Mouse (Mus musculus): Measurements from ENCODE around the gene 4931417E11Rik. TPM values are rescaled to one million over a fixed set of nuclear protein-coding genes. Genes with fewer than 3 reads are reported as not detected.

The 4931417E11Rik gene
- total RNA-seq (2021): not detected
- long read RNA-seq: 0 reads

DNA sequence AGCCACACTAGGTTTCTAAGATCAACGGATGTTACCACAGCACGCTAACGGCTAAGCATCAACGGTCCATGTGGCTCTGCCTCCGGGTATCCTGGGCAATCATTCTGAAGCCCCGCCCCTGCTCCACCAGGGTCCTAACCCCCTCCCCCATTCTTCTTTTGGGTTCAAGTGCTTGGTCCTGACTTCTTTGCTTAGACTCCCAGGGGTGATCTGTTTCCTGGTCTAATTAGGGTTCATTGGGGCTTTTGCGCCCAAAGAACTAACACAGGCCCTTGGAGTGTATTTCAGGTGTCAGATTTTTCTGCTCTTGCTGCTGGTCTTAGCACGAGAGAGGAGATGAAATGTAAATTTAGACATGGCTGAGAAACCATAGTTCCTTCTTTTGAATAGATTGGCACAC is at the start of gene 4931417E11Rik:
TSS of gene 4931417E11Rik (minus strand) at position 101 of the 400 bp plus-strand sequence.
- DNase-seq (ENCODE audit: low spot score in 2 of 2): no peak

GRCm38 (mm10) chr6:73517818-73518396 is 48.4 kb upstream of the 4931417E11Rik start:
- DNase-seq (ENCODE audit: low spot score in 2 of 2): peak; percentile 63 to 86

GRCm38 (mm10) chr6:73512907-73513306 is 43.4 kb upstream of the 4931417E11Rik start:
- no peak for DNase-seq (ENCODE audit: low spot score in 2 of 2)

DNA sequence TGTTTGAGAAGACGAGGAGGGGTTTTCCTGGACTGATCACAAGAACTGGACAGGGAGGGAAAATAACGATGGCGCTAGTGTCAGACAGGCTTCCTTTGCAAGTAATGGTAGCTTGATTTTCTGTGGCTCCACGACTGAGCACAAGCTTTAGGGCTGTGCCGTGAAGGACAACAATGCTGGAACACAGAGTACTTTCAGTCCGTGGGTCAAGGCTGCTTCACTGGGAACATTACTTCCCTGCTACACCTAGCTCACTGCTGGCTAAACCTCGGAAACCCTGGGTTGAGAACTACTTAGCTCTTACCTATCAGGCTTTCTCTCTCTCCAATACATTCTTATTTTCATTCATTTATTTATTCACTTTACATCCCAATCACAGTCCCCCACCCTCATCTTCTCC is 30.2 kb upstream of the 4931417E11Rik start:
- DNase-seq (ENCODE audit: low spot score in 2 of 2): no peak

DNA sequence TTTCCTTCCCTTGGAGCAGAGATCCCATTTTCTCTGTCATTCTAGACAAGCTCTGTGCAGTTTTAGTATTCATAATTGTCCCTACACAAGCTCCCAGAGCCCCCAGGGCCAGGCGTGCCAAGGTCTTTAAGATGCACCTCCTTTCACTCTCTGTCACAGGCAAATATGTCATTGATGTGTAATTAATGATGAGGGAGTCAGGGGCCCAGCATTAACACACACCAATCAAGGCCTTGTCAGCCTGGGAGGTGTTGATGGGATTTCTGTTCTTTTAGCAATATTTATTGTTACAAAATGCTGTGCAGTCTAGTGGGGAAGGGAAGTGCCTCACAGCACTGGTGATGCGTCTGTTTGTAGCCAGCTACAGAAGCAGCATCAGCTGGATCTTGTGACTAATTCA is 27.9 kb upstream of the 4931417E11Rik start:
- DNase-seq (ENCODE audit: low spot score in 2 of 2): no peak

GRCm38 (mm10) chr6:73490524-73490923 is 21.1 kb upstream of the 4931417E11Rik start:
- peak in 1 of 2 experiments; percentile 34 for DNase-seq (ENCODE audit: low spot score in 2 of 2)

- DNase-seq (ENCODE audit: low spot score in 2 of 2): no peak
These were observed 16.1 kb upstream of the 4931417E11Rik start for GRCm38 (mm10) chr6:73485616-73486015.

GRCm38 (mm10) chr6:73466084-73466483 is 3.4 kb downstream of the 4931417E11Rik start:
- DNase-seq (ENCODE audit: low spot score in 2 of 2): no peak

GRCm38 (mm10) chr6:73462543-73462942 is 6.9 kb downstream of the 4931417E11Rik start:
- DNase-seq (ENCODE audit: low spot score in 2 of 2): no peak

GRCm38 (mm10) chr6:73433912-73434311 is 35.6 kb downstream of the 4931417E11Rik start:
- DNase-seq (ENCODE audit: low spot score in 2 of 2): no peak

DNA sequence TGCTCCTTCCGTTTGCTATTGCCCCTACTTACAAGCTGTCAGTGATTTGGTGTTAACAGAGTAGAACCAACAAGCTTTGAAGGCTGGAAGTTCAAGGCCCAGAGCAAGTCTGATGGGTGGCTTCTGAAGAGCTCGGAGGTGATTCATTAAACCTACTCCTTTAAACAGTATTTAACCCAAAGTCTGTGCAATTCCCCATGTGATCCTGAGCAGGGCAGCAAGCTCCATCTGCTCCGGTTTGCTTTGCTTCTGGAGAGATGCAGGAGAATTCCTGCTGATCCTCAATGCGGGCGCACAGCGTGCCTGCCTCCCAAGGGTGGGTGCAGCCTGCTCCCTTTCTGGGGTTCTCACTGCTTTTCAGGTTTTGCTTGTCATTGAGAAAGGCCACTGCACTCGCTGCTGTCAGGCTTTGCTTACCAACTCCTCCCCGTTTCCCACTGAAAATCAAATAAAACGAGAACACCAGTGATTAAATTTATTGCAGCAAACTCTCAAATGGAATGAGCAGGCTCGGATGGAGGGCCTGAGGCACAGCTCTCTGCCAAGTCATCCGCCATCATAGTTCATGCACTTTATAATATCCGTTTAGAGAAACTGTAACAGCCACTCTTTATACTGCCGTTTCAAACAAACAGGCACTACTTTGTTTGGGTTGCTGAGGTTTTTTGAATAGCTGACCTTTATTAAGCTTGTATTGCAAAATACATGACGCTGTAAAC is 40.7 kb downstream of the 4931417E11Rik start:
- peak; percentile 13 to 15 for DNase-seq (ENCODE audit: low spot score in 2 of 2)

DNA sequence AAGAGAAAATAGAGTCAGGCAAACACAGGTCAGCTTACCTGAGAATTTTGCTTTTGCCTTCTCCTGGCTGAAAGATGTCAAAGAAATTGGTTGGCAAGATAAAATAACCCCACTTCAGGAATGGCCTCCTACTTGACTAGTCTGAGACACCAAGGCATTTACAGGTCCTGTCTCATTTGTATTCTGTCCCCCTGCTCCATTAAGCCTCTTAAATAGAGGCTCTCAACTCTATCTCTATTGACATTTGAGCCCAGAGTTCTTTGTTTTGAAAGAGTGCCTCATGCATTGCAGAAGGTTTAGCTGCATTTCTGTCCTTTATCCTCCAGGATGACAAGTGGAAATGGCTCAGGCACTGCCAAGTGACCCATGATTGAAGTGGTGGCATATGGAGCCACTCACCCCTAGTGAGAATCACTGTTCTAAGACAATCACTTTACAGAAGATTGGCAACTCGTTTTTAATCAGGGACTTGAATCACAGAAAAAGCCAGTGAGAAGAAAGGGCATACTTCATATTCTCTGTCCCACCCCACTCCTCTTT is 42.1 kb downstream of the 4931417E11Rik start:
- no peak for DNase-seq (ENCODE audit: low spot score in 2 of 2)

Other genes with a start within 250 kb of the 4931417E11Rik start
- 1 to 10 TPM in 1 of 2 experiments, under 1 TPM in 1; 0.76 to 1.1 TPM for gene Dnah6, start 248.0 kb downstream of the 4931417E11Rik start, total RNA-seq (2021)
- 100 to 1,000 TPM; 136 to 147 TPM for gene Suclg1, start 221.3 kb downstream of the 4931417E11Rik start, total RNA-seq (2021)

All from layer of hippocampus, adult 18-20 months (tissue).